Mouse (Mus musculus): ENCODE measurements around the gene Slc38a9.

DNA sequence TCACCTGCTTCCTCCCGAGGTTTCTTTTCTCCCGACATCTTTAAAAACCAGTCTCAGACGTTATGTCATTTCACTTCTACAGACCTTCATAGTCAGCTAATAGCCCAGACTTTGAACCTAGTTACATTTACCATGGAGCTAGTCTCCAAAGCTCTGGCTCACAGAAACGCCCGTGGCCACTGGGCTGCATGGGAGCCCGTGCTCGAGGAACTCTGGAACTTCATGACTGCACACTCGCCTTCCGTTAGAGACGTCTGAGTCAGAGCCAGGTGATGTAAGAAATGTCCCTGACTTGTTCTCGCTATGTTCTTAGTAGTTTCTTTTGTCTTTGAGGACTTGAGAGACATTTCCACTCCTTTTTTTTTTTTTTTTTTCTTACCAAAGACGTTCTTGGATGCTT is 72.8 kb downstream of the Slc38a9 start:
- TF ChIP-seq CTCF (IDR thresholded peaks at IDR 0.05; ENCODE audit: low read depth) = no peak
- TF ChIP-seq EP300 (IDR thresholded peaks at IDR 0.05; ENCODE audit: low read depth) = no peak

All from liver, embryonic 14.5 days (tissue).